Mouse (Mus musculus) midbrain, embryonic 15.5 days (tissue): ENCODE data around the gene Unkl. TPM values are rescaled to one million over a fixed set of nuclear protein-coding genes. Genes with fewer than 3 reads are reported as not detected.

ENCODE experiments used
- ATAC-seq: fragments of 200-750 bp; cut with Nextera tagmentation; replicated peaks from 2 replicates; pipeline ENCODE4 v1.8.0; 2017; ENCODE audit warnings: moderate TSS enrichment
- H3K27ac ChIP-seq: fragments of 300-500 bp; sonication (generic); 2 replicates; pipeline ENCODE4 v1.5.1; 2015; ENCODE audit warnings: mild to moderate bottlenecking, inconsistent platforms
- H3K27me3 ChIP-seq: fragments of 300-500 bp; sonication (generic); replicated peaks from 2 replicates; pipeline ENCODE4 v1.6.1; 2015; ENCODE audit warnings: inconsistent platforms
- H3K36me3 ChIP-seq: fragments of 300-500 bp; sonication (generic); replicated peaks from 2 replicates; pipeline ENCODE4 v1.6.1; 2015; ENCODE audit warnings: inconsistent platforms
- H3K4me1 ChIP-seq: fragments of 300-500 bp; sonication (generic); 2 replicates; pipeline ENCODE4 v1.6.1; 2015; ENCODE audit warnings: inconsistent platforms
- H3K4me2 ChIP-seq: fragments of 300-500 bp; sonication (generic); 2 replicates; pipeline ENCODE4 v1.6.1; 2015; ENCODE audit warnings: inconsistent platforms, mild to moderate bottlenecking, moderate library complexity
- H3K4me3 ChIP-seq: fragments of 300-500 bp; sonication (generic); 2 replicates; pipeline ENCODE4 v1.5.1; 2015; ENCODE audit warnings: mild to moderate bottlenecking, inconsistent platforms
- H3K9ac ChIP-seq: fragments of 300-500 bp; sonication (generic); 2 replicates; pipeline ENCODE4 v1.6.1; 2015; ENCODE audit warnings: mild to moderate bottlenecking, inconsistent platforms
- H3K9me3 ChIP-seq: fragments of 300-500 bp; sonication (generic); 2 replicates; pipeline ENCODE4 v1.6.1; 2016; ENCODE audit warnings: inconsistent platforms
- WGBS: fragments of 180-500 bp; shearing (Covaris S2); methylation state at CpG from one replicate; pipeline ENCODE4 v1.1.7; 2015; ENCODE audit warnings: mixed read lengths; 5-methylcytosine and 5-hydroxymethylcytosine counted together
- microRNA-seq: library from miRNA; unstranded; fragments of <30 nt; microRNA quantifications from one replicate; pipeline ENCODE4, GENCODE M21; 2016
- polyA plus RNA-seq: library from polyadenylated mRNA; unstranded; fragments of >200 nt; fragmentation: Nextera tagmentation; extraction: Ambion mirVana; gene quantifications from 2 replicates; pipeline ENCODE4 v1.2.1, GENCODE M21; 2015

The Unkl gene
- polyA plus RNA-seq, 1 experiment from 2014 or later = 17.1 TPM

GRCm38 (mm10) chr17:25272951-25273705 is 84.9 kb downstream of the Unkl start:
- Histone ChIP-seq H3K9me3 (no peaks in the 10 kb centered on the region), H3K27me3 (no peaks in the 10 kb centered on the region), H3K36me3 (peaks cover 9% of the 10 kb centered on the region; the same call in 1 of the 2 replicates), H3K9ac (peak overlapping the region; percentile 97), H3K4me2 (peak overlapping the region; percentile 79), H3K4me1 (peaks cover 37% of the 10 kb centered on the region), H3K27ac (peak overlapping the region; percentile 98), H3K4me3 (peak overlapping the region; percentile 97)
- WGBS = under 1% methylated on average over 86 of the region's 92 CpGs
- peak; percentile 92 for ATAC-seq

GRCm38 (mm10) chr17:25273706-25274501 is 85.7 kb downstream of the Unkl start:
- WGBS = under 1% methylated on average over 45 of the region's 45 CpGs
- peaks cover 37% of the 10 kb centered on the region for H3K4me1 ChIP-seq
- peak overlapping the region; percentile 98 for H3K27ac ChIP-seq
- ATAC-seq = peak; percentile 88
- peak overlapping the region; percentile 97 for H3K9ac ChIP-seq
- no peaks in the 10 kb centered on the region for H3K9me3 ChIP-seq
- H3K27me3 ChIP-seq = no peaks in the 10 kb centered on the region
- H3K4me2 ChIP-seq = peak overlapping the region; percentile 79
- H3K4me3 ChIP-seq = peak overlapping the region; percentile 97
- peaks cover 1% of the 10 kb centered on the region; the same call in 1 of the 2 replicates for H3K36me3 ChIP-seq

- Histone ChIP-seq H3K4me2 (peak within 1 kb of the TSS; percentile 79), H3K27ac (peak within 1 kb of the TSS; percentile 98), H3K4me1 (peaks cover 32% of the 10 kb centered on the region), H3K27me3 (no peaks in the 10 kb centered on the region), H3K9ac (peak within 1 kb of the TSS; percentile 97), H3K36me3 (no peaks in the 10 kb centered on the region), H3K4me3 (peak within 1 kb of the TSS; percentile 97), H3K9me3 (no peaks in the 10 kb centered on the region)
- ATAC-seq = no peak
- WGBS = 78% methylated on average over 9 of the region's 9 CpGs
Observed at GRCm38 (mm10) chr17:25274571-25275346, 86.6 kb downstream of the Unkl start, which contains the start of gene Ube2i. TSS of gene Ube2i (minus strand) at chr17:25274622.

GRCm38 (mm10) chr17:25275833-25276232 is 87.6 kb downstream of the Unkl start:
- Histone ChIP-seq H3K9ac (no peak overlapping the region), H3K4me1 (peaks cover 21% of the 10 kb centered on the region), H3K4me2 (no peak overlapping the region), H3K27me3 (no peaks in the 10 kb centered on the region), H3K4me3 (no peak overlapping the region), H3K36me3 (no peaks in the 10 kb centered on the region), H3K27ac (no peak overlapping the region), H3K9me3 (no peaks in the 10 kb centered on the region)
- 94% methylated on average over 3 of the region's 3 CpGs for WGBS
- no peak for ATAC-seq

- no peaks in the 10 kb centered on the region for H3K4me1 ChIP-seq
- no peaks in the 10 kb centered on the region for H3K9me3 ChIP-seq
- H3K27ac ChIP-seq = no peak overlapping the region
- ATAC-seq = no peak
- H3K27me3 ChIP-seq = no peaks in the 10 kb centered on the region
- no peak overlapping the region for H3K4me3 ChIP-seq
- H3K4me2 ChIP-seq = no peak overlapping the region
- 55% methylated on average over 11 of the region's 11 CpGs for WGBS
- H3K9ac ChIP-seq = no peak overlapping the region
- no peaks in the 10 kb centered on the region for H3K36me3 ChIP-seq
Observed at GRCm38 (mm10) chr17:25282133-25282532, 93.9 kb downstream of the Unkl start.

Small RNAs within 50 kb of the gene (microRNA-seq; reads per million reads assigned to microRNA genes)
- 6.8 reads per million, percentile 27 among the genes with 10 or more reads in this experiment for gene Mir3547

Other genes with a start within 250 kb of the Unkl start
- gene Jpt2, start 227.7 kb upstream of the Unkl start, polyA plus RNA-seq = 102 and 103 TPM in 2 replicates
- gene Cramp1l, start 172.6 kb upstream of the Unkl start, polyA plus RNA-seq = 6.3 and 7.1 TPM in 2 replicates
- gene Ift140, start 172.3 kb upstream of the Unkl start, polyA plus RNA-seq = 20.0 and 22.5 TPM in 2 replicates
- gene Tmem204, start 104.8 kb upstream of the Unkl start, polyA plus RNA-seq = 12.6 and 13.0 TPM in 2 replicates
- gene Telo2, start 72.4 kb upstream of the Unkl start, polyA plus RNA-seq = 57.8 and 67.0 TPM in 2 replicates
- not detected in 2 replicates for gene Ptx4, start 67.6 kb upstream of the Unkl start, polyA plus RNA-seq
- 35.0 and 36.3 TPM in 2 replicates for gene Clcn7, start 55.0 kb upstream of the Unkl start, polyA plus RNA-seq
- gene Ccdc154, start 25.9 kb upstream of the Unkl start, polyA plus RNA-seq = not detected in 2 replicates
- not detected in 2 replicates for gene Gm38655, start 12.9 kb upstream of the Unkl start, polyA plus RNA-seq
- 34.4 and 35.7 TPM in 2 replicates for gene BC003965, start 3.8 kb upstream of the Unkl start, polyA plus RNA-seq
- gene Gnptg, start 51.7 kb downstream of the Unkl start, polyA plus RNA-seq = 96.0 and 108 TPM in 2 replicates
- 62.7 and 62.9 TPM in 2 replicates for gene Tsr3, start 51.8 kb downstream of the Unkl start, polyA plus RNA-seq
- 26.8 and 30.3 TPM in 2 replicates for gene Baiap3, start 68.0 kb downstream of the Unkl start, polyA plus RNA-seq
- gene Ube2i, start 86.2 kb downstream of the Unkl start, polyA plus RNA-seq = 503 and 512 TPM in 2 replicates
- 0.23 TPM in 1 of 2 replicates, not detected in the other for gene Prss34, start 110.0 kb downstream of the Unkl start, polyA plus RNA-seq
- gene Prss28, start 120.2 kb downstream of the Unkl start, polyA plus RNA-seq = not detected in 2 replicates
- gene Prss29, start 130.3 kb downstream of the Unkl start, polyA plus RNA-seq = not detected in 2 replicates
- gene Tpsab1, start 157.2 kb downstream of the Unkl start, polyA plus RNA-seq = not detected in 2 replicates
- 0.15 and 0.70 TPM in 2 replicates for gene Tpsb2, start 177.9 kb downstream of the Unkl start, polyA plus RNA-seq
- 0.79 and 0.93 TPM in 2 replicates for gene Tpsg1, start 180.9 kb downstream of the Unkl start, polyA plus RNA-seq
- gene Cacna1h, start 245.4 kb downstream of the Unkl start, polyA plus RNA-seq = 14.2 and 15.7 TPM in 2 replicates